Mouse (Mus musculus) urinary bladder, postnatal 14 days (tissue): ENCODE data around the gene Fkbp14.

Experiments used
- DNase-seq: peaks from one replicate; pipeline ENCODE4 v3.0.0; 2021; ENCODE audit warnings: low spot score

Gene Fkbp14

GRCm38 (mm10) chr6:54597208-54597607, at the start of gene Fkbp14:
Gene Fkbp14, minus strand, starts transcription at chr6:54597308.
- no peak for DNase-seq

DNA sequence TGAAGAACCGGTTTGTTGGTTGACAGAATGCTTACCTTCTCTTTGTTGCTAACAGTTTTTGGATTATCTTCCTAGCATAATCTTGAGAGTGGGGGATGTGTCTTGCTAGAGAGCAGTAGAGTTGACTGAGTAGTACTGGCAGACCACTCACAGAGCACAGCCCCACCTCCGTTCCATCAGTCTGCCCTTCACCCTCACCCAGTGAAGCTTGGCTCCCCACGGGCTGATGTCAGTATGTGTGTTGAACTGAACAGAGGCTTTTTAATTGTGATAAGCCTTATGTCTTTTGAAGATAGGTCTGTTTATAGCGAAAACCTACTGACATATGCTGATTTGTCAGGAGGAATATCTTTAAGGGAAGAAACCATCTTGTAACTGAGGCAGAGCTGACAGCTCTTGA, 46.1 kb upstream of the Fkbp14 start:
- DNase-seq, result no peak

DNA sequence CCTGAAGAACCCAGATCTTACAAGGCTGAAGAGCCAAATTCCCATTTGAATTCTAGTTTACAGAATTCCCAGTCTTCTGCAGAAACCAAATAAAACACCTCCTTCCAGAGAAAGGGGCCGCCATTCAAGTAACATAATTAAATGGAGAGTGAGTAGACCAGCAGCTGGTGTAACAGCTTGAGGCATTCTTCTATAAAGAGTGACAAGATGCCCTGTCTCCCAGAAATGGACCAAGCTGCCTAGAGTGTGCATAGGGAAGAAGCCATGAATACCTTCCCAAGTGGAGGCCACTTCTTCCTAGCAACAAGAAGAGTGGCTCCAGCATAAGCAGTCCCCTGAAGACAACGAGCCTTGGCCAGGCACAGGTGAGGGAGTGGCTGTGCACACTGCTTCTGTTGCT, 44.8 kb upstream of the Fkbp14 start:
- DNase-seq, result no peak

DNA sequence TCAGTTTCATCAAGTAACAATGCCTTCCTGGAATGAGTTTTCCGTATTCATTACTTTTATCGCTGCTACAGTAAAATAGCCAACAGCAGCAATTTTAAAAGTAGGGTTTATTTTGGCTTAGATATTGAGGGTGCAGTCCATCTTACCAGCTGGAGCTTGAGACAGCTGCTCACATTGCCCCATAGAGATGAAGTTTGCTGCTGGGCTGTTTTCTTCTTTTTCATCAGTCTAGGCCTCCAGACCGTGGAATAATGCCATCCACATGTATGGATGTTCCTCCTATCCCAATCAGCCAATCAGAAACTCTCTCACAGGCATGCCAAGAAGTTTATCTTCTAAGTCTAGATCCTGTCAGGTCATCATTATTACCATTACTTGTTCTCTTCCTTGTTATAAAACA, 42.8 kb upstream of the Fkbp14 start:
- no peak for DNase-seq

DNA sequence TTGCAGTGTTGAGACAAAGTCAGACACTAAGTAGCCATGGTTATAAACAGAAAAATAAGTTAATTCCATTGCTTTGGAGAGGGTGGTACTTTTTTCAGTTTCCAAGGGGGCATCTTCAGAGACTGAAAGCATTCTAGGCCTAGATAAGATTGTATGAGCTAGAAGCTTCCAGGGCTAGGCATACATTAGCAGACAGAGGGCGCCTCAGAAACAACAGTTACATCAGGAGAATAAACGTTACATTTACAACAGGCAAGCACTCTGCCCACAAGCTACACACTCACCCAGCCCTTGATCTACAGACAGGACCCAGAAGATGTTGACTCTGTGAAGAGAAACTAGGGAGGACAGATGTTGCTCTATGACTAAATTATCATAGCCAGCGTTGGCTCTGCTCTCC, 34.4 kb upstream of the Fkbp14 start:
- DNase-seq, result peak; percentile 14

DNA sequence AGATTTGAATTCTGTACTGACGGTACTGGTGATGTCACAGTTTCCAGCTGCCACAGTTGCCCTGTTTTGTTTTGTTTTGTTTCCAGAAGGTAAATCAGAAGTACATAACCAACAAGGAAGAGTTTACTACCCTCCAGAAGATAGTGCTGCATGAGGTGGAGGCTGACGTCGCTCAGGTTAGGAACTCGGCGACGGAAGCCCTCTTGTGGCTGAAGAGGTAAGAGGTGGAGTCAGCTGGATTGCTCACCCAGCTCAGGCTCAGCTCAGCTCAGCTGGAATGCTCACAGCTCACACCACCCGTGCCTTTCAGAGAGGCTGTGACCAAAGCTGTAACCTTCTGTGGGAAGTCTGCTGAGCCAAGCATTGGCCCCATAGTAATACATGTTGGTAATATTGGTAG, 32.6 kb upstream of the Fkbp14 start:
- peak; percentile 35 for DNase-seq

GRCm38 (mm10) chr6:54628381-54628780, 31.3 kb upstream of the Fkbp14 start:
- no peak for DNase-seq

GRCm38 (mm10) chr6:54620357-54620756, 23.2 kb upstream of the Fkbp14 start:
- no peak for DNase-seq

DNA sequence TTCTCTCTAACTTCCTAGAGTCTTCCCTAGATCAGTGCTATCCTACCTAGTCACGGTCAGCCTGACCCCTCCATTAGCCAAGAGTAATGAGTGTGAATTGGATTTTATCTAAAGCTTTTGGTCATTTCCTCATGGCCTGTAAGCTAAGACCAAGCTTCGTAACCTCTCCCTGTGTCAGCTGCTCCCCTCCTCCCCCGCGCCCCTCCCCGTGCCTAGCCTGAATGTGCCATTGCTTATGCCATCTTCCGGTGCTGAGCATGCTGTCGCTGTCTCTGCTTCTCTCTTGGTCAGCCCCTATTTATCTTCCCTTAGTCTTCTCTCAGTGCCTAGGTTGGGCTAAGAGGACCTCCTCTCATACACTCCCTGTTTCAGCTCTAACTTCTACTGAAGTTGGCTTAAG, 22.4 kb upstream of the Fkbp14 start:
- DNase-seq, result no peak

GRCm38 (mm10) chr6:54617363-54617762, 20.3 kb upstream of the Fkbp14 start:
- no peak for DNase-seq

GRCm38 (mm10) chr6:54606241-54606640, 9.1 kb upstream of the Fkbp14 start:
- DNase-seq, result peak; percentile 10

DNA sequence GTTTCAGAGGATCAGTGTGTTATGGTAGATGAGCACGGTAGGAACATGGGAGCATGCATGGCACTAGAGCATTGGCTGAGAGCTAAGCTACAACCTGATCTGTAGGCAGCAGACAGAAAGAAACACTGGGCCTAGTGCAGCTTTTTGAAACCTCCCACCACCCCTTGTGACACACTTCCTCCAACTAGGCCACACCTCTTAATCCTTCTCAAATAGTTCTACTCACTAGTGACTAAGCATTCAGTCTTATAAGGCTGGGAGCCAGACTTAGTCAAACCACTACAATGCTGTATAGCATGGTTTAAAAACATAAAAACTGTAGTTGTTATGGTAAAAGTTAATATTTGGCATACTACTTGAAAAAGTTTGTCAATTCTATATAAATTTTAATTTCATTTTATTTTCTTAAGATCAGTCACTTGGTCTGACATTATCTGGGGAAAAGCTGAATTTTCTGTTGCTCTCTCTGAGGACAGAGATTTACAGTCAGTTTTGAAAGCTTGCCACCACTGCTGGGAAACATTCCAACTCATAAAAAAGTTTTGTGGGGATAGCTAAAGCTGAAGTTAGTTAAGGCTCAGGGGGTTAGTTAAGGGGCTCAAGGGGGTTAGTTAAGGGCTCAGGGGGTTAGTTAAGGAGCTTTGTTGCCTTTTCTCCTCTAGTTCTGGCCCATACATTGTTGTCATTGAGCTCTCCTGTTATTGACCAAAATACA, 7.0 kb upstream of the Fkbp14 start:
- peak; percentile 58 for DNase-seq

DNA sequence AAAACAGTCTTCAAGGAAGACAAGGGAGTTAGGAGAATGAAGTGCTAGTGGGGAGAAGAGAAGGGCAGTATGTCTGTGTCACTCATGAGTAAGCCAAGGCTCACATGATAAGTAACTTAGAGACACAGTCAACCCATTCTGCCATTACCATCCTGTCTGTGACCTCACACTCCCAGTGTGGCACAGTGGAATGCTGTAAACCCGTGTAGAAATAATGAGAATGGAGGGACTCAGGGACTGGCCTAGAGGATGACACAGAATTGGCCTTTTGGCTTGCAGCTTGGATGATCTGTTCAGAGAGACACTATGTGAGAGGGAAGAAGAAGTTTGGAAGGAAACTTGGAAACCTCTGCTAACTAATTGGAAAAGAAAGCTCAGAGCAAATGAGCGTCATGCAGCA, 5.8 kb upstream of the Fkbp14 start:
- DNase-seq, result no peak

DNA sequence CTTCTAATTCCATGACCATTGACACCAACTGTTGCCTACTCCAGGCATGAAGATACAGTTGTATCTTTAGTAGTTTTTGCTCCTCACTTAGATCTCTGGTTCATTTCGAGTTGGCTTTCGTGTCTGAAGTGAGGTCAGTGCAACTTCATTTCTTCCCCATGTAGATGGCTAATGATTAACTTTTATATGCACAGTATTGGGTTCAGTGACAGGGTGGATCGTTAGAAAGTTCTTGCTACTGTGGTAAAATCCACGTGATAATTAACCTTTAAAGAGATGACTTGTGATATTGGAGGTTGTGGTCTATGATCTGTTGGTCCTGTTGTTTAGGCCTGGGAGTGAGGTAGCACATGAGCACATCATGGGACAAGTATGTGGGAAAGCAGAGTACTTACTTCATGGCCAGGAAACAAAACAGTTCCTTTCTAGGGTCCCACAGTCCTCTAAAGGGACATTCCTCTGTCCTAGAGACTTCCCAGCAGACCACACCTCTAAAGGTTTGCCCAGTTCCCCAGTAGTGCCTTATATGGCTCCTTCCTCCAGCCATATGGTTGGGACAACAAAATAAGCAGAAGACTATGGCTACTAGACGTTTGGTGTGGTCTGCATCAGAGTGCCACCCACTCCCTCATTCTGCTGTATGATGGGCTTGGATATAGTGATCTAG, 3.7 kb upstream of the Fkbp14 start:
- no peak for DNase-seq

DNA sequence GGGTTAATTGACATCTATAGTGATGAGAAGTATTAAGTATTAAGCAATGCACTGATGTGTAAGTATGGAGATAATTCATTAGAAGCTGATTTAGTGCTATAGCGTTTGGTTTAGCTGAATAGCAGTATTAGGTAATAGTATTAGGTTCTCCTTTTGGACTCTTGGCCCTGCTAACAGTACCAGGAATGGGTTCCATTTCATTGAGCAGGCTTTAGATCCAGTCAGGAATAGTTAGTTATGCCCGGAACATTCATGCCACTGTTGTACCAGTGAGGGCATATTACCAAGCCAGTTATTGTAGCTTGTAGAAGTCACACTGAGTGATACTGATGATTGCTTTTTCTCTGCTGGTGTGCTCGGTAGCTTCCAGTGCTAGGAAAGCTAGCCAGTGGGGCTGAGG, 603 bp upstream of the Fkbp14 start:
- DNase-seq, result no peak

DNA sequence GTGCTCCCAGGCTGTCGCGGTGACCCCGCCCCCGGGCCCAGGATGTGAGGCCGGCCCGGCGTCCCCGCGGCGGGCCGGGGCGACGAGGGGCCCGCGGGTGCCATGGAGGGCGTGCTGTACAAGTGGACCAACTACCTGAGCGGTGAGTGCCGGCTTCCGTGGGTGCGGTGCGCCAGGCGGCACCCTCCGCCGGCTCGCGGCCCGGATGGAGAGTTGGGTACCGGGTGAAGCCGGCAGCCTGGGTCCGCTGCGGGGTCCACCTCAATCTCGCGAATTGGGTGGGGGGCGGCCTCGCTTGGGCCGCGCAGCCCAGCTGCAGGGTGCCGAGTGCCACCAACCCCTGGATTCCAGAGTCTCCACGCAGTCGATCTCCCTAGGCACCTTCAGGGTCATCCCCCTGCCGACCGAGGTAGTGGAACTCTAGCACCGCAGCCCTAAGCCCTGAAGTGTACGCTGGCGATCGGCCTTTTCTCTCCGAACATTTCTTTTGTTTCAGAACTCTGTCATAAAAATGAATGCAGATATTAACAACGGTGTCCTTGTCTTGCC, 1.7 kb downstream of the Fkbp14 start:
- no peak for DNase-seq

DNA sequence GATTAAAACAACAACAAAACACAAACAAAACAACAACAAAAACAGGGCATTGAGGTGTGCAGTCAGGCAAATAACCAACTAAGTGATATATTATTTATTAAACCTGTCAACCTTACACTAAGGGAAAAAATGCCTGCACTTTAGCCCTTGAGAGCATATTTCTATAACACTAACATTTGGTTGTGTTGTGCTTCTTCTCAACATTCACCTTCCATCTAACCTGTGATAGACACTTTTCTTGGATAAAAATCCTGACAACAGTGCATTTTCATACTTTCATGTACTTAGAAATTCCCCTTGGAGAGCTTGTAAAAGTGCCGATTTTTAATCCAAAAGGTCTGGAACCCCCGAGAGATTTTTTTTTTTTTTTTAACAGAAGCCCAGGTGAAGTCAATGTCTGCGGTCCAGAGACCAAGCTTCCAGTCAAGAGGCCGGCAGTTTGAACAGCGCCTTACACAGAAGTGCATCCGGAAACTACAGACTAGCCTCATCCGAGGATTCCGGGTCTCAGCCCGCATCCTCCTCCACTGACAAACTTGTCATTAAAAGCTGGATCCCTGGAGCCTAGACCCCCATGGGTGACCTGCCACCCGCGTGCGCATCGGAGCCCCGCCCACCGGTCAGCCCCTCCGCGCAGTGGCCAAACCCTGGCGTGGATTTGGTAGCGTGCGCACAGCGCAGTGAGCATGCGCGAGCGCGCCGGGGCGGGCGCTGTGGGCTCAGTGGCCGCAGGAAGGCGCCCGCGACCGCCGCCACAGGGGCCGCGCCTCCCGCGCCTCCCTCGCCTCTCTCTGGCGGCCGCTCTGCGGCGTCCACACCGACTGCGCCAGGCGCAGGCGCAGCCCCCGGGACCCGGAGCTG, 2.4 kb downstream of the Fkbp14 start, which contains the start of gene Plekha8:
Gene Plekha8, plus strand, starts transcription at position 643 of the 861 bp plus-strand sequence.
- peak; percentile 92 for DNase-seq

DNA sequence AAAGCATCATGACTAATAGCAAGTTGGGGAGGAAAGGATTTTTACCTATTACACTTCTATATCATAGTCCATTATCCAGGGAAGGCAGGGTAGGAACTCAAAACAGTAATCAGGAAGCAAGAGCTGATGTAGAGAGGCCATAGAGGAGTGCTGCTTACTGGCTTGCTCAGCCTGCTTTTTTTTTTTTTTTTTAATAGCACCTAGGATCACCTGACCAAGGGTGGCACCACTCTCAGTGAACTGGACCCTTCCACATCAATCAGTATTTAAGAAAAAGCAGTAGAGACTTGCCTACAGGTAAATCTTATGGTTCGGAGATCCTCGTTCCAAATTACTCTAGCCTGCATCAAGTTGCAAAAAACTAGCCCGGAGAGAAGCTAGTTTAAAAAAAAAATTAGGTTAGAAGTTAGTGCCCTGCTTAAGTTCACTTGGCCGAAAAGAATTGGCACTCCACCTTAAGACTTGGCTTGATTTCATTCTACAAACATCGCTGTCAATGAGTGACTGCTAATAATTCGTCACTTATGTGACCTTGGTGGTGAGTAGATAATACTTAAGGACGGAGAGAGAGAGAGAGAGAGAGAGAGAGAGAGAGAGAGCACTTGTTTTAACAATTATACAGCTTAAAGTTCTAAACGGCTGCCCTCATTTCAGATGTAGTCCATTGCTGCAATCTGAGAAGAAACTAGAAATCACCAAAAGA, 3.2 kb downstream of the Fkbp14 start:
- no peak for DNase-seq

DNA sequence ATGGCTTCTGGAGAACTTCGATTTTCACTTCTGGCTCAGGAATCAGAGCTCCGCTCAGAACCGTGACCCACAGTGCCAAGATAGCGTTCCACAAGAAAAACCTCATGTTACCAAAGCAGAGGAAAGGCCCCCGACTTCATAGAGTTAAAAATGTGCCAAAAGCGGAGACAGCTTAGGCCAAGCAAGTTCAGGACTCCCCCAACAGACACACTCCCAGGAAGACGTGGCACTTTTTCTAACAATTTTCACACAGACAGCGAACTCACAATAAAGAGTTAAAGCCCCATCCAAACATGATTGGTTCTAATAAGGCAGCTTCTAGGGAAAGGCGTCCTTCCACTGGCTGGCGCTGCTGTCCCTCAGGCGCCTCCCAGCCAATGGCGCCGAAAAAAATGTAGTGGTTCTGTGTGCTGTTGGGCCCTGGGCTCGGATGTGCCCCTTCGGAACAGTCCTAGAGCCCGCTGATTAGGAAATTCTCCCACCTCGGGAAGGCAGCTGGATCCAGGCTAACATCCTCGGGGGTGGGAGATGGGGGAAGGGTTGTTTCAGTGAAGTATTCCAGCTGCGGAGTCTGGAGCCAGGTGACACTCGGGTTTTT, 4.1 kb downstream of the Fkbp14 start:
- peak; percentile 92 for DNase-seq

DNA sequence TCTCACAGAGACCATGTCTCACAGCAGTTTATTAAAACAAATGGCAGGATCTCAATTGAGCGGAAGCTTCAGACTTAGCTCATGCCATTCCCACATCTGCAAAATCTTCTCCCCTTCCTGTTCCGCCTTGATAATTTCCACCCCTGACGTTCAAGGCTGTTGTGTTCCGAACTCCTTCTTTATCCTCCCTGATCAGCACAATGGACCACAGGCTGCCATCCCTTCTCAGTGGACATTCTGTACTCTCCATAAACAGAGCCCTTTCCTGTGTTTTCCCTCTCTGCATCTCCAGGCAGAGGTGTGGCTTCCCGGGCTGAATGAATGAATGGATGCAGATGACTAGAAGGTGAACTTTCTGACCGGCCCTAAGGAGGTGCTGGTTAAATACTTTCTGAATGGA, 5.3 kb downstream of the Fkbp14 start:
- DNase-seq, result no peak

GRCm38 (mm10) chr6:54590691-54591090, 6.4 kb downstream of the Fkbp14 start:
- no peak for DNase-seq

DNA sequence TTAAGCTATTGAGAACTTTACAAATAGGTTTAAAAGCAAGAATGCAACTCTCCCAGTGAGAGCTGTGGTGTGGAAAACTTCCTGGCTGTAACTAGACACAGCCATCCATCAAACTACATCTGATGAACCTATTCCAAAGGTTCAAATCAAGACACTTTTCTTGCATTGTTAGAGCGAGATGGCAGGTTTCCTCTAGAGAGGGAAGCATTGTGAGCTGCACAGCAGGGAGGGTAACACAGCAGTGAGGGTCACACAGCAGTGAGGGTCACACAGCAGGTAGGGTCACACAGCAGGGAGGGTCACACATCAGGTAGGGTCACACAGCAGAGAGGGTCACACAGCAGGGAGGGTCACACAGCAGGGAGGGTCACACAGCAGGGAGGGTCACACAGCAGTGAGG, 8.9 kb downstream of the Fkbp14 start:
- DNase-seq, result no peak
